Mouse (Mus musculus): ENCODE results near the gene Pkig.

Gene Pkig

GRCm38 (mm10) chr2:163702921-163703320, 44.7 kb downstream of the Pkig start:
- no peaks in the 10 kb centered on the region for H3K27me3 ChIP-seq (ENCODE audit: control insufficient read depth, insufficient read depth, low read length, poor library complexity, severe bottlenecking)
- DNase-seq (ENCODE audit: low read depth, low spot score): peak; percentile 69
- peaks cover 8% of the 10 kb centered on the region for H3K36me3 ChIP-seq (ENCODE audit: control insufficient read depth, insufficient read depth, low read length, poor library complexity, severe bottlenecking)

GRCm38 (mm10) chr2:163703599-163704260, 45.5 kb downstream of the Pkig start:
- no peak for DNase-seq (ENCODE audit: low read depth, low spot score)
- peaks cover 8% of the 10 kb centered on the region for H3K36me3 ChIP-seq (ENCODE audit: control insufficient read depth, insufficient read depth, low read length, poor library complexity, severe bottlenecking)
- H3K27me3 ChIP-seq (ENCODE audit: control insufficient read depth, insufficient read depth, low read length, poor library complexity, severe bottlenecking): no peaks in the 10 kb centered on the region

GRCm38 (mm10) chr2:163708321-163708720, 50.1 kb downstream of the Pkig start:
- Histone ChIP-seq H3K27me3 (ENCODE audit: control insufficient read depth, insufficient read depth, low read length, poor library complexity, severe bottlenecking) (no peaks in the 10 kb centered on the region), H3K36me3 (ENCODE audit: control insufficient read depth, insufficient read depth, low read length, poor library complexity, severe bottlenecking) (peaks cover 9% of the 10 kb centered on the region)
- DNase-seq (ENCODE audit: low read depth, low spot score): no peak

- H3K27me3 ChIP-seq (ENCODE audit: control insufficient read depth, insufficient read depth, low read length, poor library complexity, severe bottlenecking): no peaks in the 10 kb centered on the region
- DNase-seq (ENCODE audit: low read depth, low spot score): no peak
- peaks cover 9% of the 10 kb centered on the region for H3K36me3 ChIP-seq (ENCODE audit: control insufficient read depth, insufficient read depth, low read length, poor library complexity, severe bottlenecking)
Measured at GRCm38 (mm10) chr2:163708763-163709250, 50.6 kb downstream of the Pkig start.

GRCm38 (mm10) chr2:163710000-163710399, 51.8 kb downstream of the Pkig start:
- no peak for DNase-seq (ENCODE audit: low read depth, low spot score)
- no peaks in the 10 kb centered on the region for H3K27me3 ChIP-seq (ENCODE audit: control insufficient read depth, insufficient read depth, low read length, poor library complexity, severe bottlenecking)
- H3K36me3 ChIP-seq (ENCODE audit: control insufficient read depth, insufficient read depth, low read length, poor library complexity, severe bottlenecking): peaks cover 5% of the 10 kb centered on the region; the same call in 1 of the 2 replicates

GRCm38 (mm10) chr2:163710606-163711159, 52.5 kb downstream of the Pkig start:
- no peak for DNase-seq (ENCODE audit: low read depth, low spot score)
- Histone ChIP-seq H3K27me3 (ENCODE audit: control insufficient read depth, insufficient read depth, low read length, poor library complexity, severe bottlenecking) (no peaks in the 10 kb centered on the region), H3K36me3 (ENCODE audit: control insufficient read depth, insufficient read depth, low read length, poor library complexity, severe bottlenecking) (peaks cover 1% of the 10 kb centered on the region)

- Histone ChIP-seq H3K36me3 (ENCODE audit: control insufficient read depth, insufficient read depth, low read length, poor library complexity, severe bottlenecking) (peaks cover 1% of the 10 kb centered on the region), H3K27me3 (ENCODE audit: control insufficient read depth, insufficient read depth, low read length, poor library complexity, severe bottlenecking) (no peaks in the 10 kb centered on the region)
- DNase-seq (ENCODE audit: low read depth, low spot score): no peak
Measured at GRCm38 (mm10) chr2:163711368-163711868, 53.2 kb downstream of the Pkig start.

GRCm38 (mm10) chr2:163712473-163712872, 54.3 kb downstream of the Pkig start:
- H3K36me3 ChIP-seq (ENCODE audit: control insufficient read depth, insufficient read depth, low read length, poor library complexity, severe bottlenecking): peaks cover 1% of the 10 kb centered on the region
- peak; percentile 27 for DNase-seq (ENCODE audit: low read depth, low spot score)
- no peaks in the 10 kb centered on the region for H3K27me3 ChIP-seq (ENCODE audit: control insufficient read depth, insufficient read depth, low read length, poor library complexity, severe bottlenecking)

GRCm38 (mm10) chr2:163712874-163713273, 54.7 kb downstream of the Pkig start:
- Histone ChIP-seq H3K36me3 (ENCODE audit: control insufficient read depth, insufficient read depth, low read length, poor library complexity, severe bottlenecking) (peaks cover 1% of the 10 kb centered on the region), H3K27me3 (ENCODE audit: control insufficient read depth, insufficient read depth, low read length, poor library complexity, severe bottlenecking) (no peaks in the 10 kb centered on the region)
- no peak for DNase-seq (ENCODE audit: low read depth, low spot score)

- H3K27me3 ChIP-seq (ENCODE audit: control insufficient read depth, insufficient read depth, low read length, poor library complexity, severe bottlenecking): no peaks in the 10 kb centered on the region
- H3K36me3 ChIP-seq (ENCODE audit: control insufficient read depth, insufficient read depth, low read length, poor library complexity, severe bottlenecking): peaks cover 1% of the 10 kb centered on the region
- no peak for DNase-seq (ENCODE audit: low read depth, low spot score)
Measured at GRCm38 (mm10) chr2:163713340-163713739, 55.2 kb downstream of the Pkig start.

- DNase-seq (ENCODE audit: low read depth, low spot score): peak; percentile 46
- H3K36me3 ChIP-seq (ENCODE audit: control insufficient read depth, insufficient read depth, low read length, poor library complexity, severe bottlenecking): peaks cover 3% of the 10 kb centered on the region; the same call in 1 of the 2 replicates
- H3K27me3 ChIP-seq (ENCODE audit: control insufficient read depth, insufficient read depth, low read length, poor library complexity, severe bottlenecking): no peaks in the 10 kb centered on the region
Measured at GRCm38 (mm10) chr2:163716448-163716847, 58.3 kb downstream of the Pkig start.

- peaks cover 2% of the 10 kb centered on the region for H3K36me3 ChIP-seq (ENCODE audit: control insufficient read depth, insufficient read depth, low read length, poor library complexity, severe bottlenecking)
- H3K27me3 ChIP-seq (ENCODE audit: control insufficient read depth, insufficient read depth, low read length, poor library complexity, severe bottlenecking): no peaks in the 10 kb centered on the region
- DNase-seq (ENCODE audit: low read depth, low spot score): no peak
Measured at GRCm38 (mm10) chr2:163716853-163717252, 58.7 kb downstream of the Pkig start.

- peaks cover 4% of the 10 kb centered on the region for H3K36me3 ChIP-seq (ENCODE audit: control insufficient read depth, insufficient read depth, low read length, poor library complexity, severe bottlenecking)
- no peaks in the 10 kb centered on the region for H3K27me3 ChIP-seq (ENCODE audit: control insufficient read depth, insufficient read depth, low read length, poor library complexity, severe bottlenecking)
Measured at GRCm38 (mm10) chr2:163718526-163718925, 60.3 kb downstream of the Pkig start.

GRCm38 (mm10) chr2:163718951-163719603, 60.9 kb downstream of the Pkig start:
- Histone ChIP-seq H3K36me3 (ENCODE audit: control insufficient read depth, insufficient read depth, low read length, poor library complexity, severe bottlenecking) (peaks cover 4% of the 10 kb centered on the region), H3K27me3 (ENCODE audit: control insufficient read depth, insufficient read depth, low read length, poor library complexity, severe bottlenecking) (no peaks in the 10 kb centered on the region)
- DNase-seq (ENCODE audit: low read depth, low spot score): peak; percentile 92

More at GRCm38 (mm10) chr2:163718526-163718925, 60.3 kb downstream of the Pkig start:
- no peak for DNase-seq (ENCODE audit: low read depth, low spot score)

- H3K36me3 ChIP-seq (ENCODE audit: control insufficient read depth, insufficient read depth, low read length, poor library complexity, severe bottlenecking): peaks cover 4% of the 10 kb centered on the region
- no peaks in the 10 kb centered on the region for H3K27me3 ChIP-seq (ENCODE audit: control insufficient read depth, insufficient read depth, low read length, poor library complexity, severe bottlenecking)
- DNase-seq (ENCODE audit: low read depth, low spot score): no peak
Measured at GRCm38 (mm10) chr2:163719616-163720015, 61.4 kb downstream of the Pkig start.
